Comparison of ENCODE assay signal across 11 mouse cellular contexts in genomic region chr14:102902236-102902635, GRCm38 (mm10).
"Had no signal": no experiment of that assay in that cellular context is flagged by ENCODE, and none has a peak within 500 bp of the region (broad histone marks: within the 10 kb centered on the region; RNA-seq: fewer than 3 reads in every experiment).

No protein-coding gene starts in this region.

- H3K4me3 ChIP-seq: limb, embryonic 12.5 days; liver, embryonic 13.5 days; lung, embryonic 15.5 days; midbrain, embryonic 12.5 days; neural tube, embryonic 13.5 days; stomach, embryonic 15.5 days had no signal

- H3K4me1 ChIP-seq: liver, embryonic 13.5 days; midbrain, embryonic 12.5 days; stomach, embryonic 15.5 days had no signal

- DNase-seq: kidney, postnatal 14 days; liver, embryonic 13.5 days; liver, postnatal 0 days; lung, postnatal 14 days; thymus, adult 2 months; thymus, postnatal 25 days had no signal

- H3K27me3 ChIP-seq: limb, embryonic 12.5 days; liver, embryonic 13.5 days; lung, embryonic 15.5 days; midbrain, embryonic 12.5 days; neural tube, embryonic 13.5 days; stomach, embryonic 15.5 days had no signal

- H3K4me2 ChIP-seq: liver, embryonic 13.5 days; midbrain, embryonic 12.5 days had no signal

- H3K9me3 ChIP-seq: limb, embryonic 12.5 days; liver, embryonic 13.5 days; lung, embryonic 15.5 days; midbrain, embryonic 12.5 days; neural tube, embryonic 13.5 days; stomach, embryonic 15.5 days had no signal

- ATAC-seq: liver, postnatal 0 days had no signal

- H3K36me3 ChIP-seq: limb, embryonic 12.5 days; liver, embryonic 13.5 days; lung, embryonic 15.5 days; midbrain, embryonic 12.5 days; neural tube, embryonic 13.5 days; stomach, embryonic 15.5 days had no signal

- H3K27ac ChIP-seq: liver, embryonic 13.5 days; midbrain, embryonic 12.5 days; neural tube, embryonic 13.5 days had no signal

- H3K9ac ChIP-seq: limb, embryonic 12.5 days; liver, embryonic 13.5 days; liver, postnatal 0 days; lung, embryonic 15.5 days; midbrain, embryonic 12.5 days; neural tube, embryonic 13.5 days; stomach, embryonic 15.5 days had no signal
